Mouse (Mus musculus): ENCODE results near the gene Sez6l2. TPM values are rescaled to one million over a fixed set of nuclear protein-coding genes. Genes with fewer than 3 reads are reported as not detected.

The Sez6l2 gene
- polyA plus RNA-seq, 1 experiment from 2014 or later: 50.5 TPM

- Histone ChIP-seq H3K4me2 (no peak overlapping the region), H3K36me3 (replicated peaks) (peaks cover 13% of the 10 kb centered on the region; the same call in 1 of the 2 replicates), H3K9me3 (no peaks in the 10 kb centered on the region), H3K27ac (no peak overlapping the region), H3K9ac (no peak overlapping the region), H3K27me3 (replicated peaks) (no peaks in the 10 kb centered on the region), H3K4me3 (no peak overlapping the region), H3K4me1 (no peaks in the 10 kb centered on the region)
- WGBS: 55% methylated on average over 6 of the region's 6 CpGs
- no peak for ATAC-seq (replicated peaks)
Observed at GRCm38 (mm10) chr7:126941171-126941570, 9.2 kb upstream of the Sez6l2 start.

DNA sequence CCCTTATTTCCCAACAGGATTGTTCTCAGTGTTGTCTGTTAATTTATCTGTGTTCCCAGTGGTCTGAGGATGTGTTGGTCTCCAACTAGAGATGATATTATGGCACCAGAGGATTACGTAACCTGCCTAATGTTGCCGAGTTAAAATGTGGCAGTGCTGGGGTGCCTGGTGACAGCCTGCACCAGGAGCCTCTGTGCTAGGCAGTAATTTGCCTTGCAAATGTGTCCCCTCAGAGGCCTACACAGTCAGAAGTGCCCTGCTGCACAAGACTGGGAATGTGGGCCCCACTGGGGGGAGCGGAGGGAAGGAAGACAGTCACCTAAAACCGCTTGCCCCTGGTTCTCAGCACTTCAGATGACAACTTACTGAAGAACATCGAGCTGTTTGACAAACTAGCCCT lies 8.6 kb upstream of the Sez6l2 start:
- Histone ChIP-seq H3K9me3 (no peaks in the 10 kb centered on the region), H3K27me3 (replicated peaks) (no peaks in the 10 kb centered on the region), H3K4me2 (no peak overlapping the region), H3K36me3 (replicated peaks) (peaks cover 13% of the 10 kb centered on the region; the same call in 1 of the 2 replicates), H3K4me1 (peaks cover 3% of the 10 kb centered on the region; the same call in 1 of the 2 replicates), H3K4me3 (no peak overlapping the region), H3K27ac (no peak overlapping the region), H3K9ac (no peak overlapping the region)
- ATAC-seq (replicated peaks): no peak
- WGBS: 49% methylated on average over 5 of the region's 5 CpGs

GRCm38 (mm10) chr7:126946530-126946929 lies 3.8 kb upstream of the Sez6l2 start:
- Histone ChIP-seq H3K4me2 (no peak overlapping the region), H3K9me3 (no peaks in the 10 kb centered on the region), H3K4me3 (no peak overlapping the region), H3K27me3 (replicated peaks) (no peaks in the 10 kb centered on the region), H3K27ac (no peak overlapping the region), H3K36me3 (replicated peaks) (peaks cover 7% of the 10 kb centered on the region; the same call in 1 of the 2 replicates), H3K9ac (no peak overlapping the region), H3K4me1 (peaks cover 30% of the 10 kb centered on the region)
- ATAC-seq (replicated peaks): no peak
- WGBS: 31% methylated on average over 3 of the region's 3 CpGs

DNA sequence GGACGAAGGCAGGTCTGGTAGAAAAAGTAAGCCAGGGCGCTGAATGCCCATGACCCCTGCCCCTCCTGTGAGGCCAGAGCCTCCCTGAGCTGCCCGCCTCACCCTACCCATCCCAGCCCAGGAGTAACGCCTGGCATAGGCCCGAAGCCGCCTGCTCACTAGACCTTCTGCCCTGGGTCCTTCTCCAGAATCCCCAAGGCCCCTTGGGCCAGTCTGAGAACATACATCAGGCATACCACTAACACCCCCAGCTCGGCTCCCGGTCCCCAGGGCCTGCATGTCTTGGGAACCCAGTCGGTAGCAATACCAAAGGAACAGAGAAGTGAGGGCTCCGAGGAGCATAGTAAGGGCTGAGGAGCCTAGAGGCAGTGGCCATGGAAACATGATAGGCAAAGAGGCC lies 1.7 kb upstream of the Sez6l2 start:
- Histone ChIP-seq H3K4me1 (peaks cover 51% of the 10 kb centered on the region), H3K4me2 (peak overlapping the region; percentile 92), H3K36me3 (replicated peaks) (peaks cover 10% of the 10 kb centered on the region; the same call in 1 of the 2 replicates), H3K9ac (peak overlapping the region; percentile 75), H3K27ac (peak overlapping the region; percentile 89), H3K4me3 (peak overlapping the region; percentile 59), H3K27me3 (replicated peaks) (no peaks in the 10 kb centered on the region), H3K9me3 (no peaks in the 10 kb centered on the region)
- WGBS: 76% methylated on average over 10 of the region's 10 CpGs
- ATAC-seq (replicated peaks): no peak

DNA sequence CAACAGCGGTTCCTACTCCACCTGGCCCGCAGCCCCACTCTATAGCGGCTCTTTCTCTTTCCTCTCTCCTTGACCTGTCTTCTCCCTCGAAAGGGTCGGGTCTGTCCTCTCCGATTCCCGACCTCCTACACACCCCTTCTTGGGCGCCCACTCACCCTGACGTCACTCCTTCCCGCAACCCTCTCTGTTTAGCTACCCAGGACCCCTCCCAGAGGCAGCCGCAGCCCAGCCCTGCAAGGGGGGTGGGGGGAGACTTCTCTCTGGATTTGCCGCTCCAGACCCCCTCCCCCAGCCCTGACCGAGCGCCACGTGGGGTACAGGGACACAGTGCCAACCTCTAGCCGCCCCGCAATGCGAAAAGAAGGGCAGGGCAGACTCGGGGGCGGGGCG lies 965 bp upstream of the Sez6l2 start, which contains the start of gene Asphd1:
Asphd1 (minus strand) TSS at position 180 of the 390 bp plus-strand sequence.
- Histone ChIP-seq H3K9me3 (no peaks in the 10 kb centered on the region), H3K36me3 (replicated peaks) (peaks cover 12% of the 10 kb centered on the region; the same call in 1 of the 2 replicates), H3K4me3 (peak within 1 kb of the TSS; percentile 59), H3K9ac (peak within 1 kb of the TSS; percentile 75), H3K4me2 (peak within 1 kb of the TSS; percentile 92), H3K27me3 (replicated peaks) (no peaks in the 10 kb centered on the region), H3K27ac (peak within 1 kb of the TSS; percentile 89), H3K4me1 (peaks cover 53% of the 10 kb centered on the region)
- ATAC-seq (replicated peaks): peak; percentile 65
- under 1% methylated on average over 21 of the region's 21 CpGs for WGBS

DNA sequence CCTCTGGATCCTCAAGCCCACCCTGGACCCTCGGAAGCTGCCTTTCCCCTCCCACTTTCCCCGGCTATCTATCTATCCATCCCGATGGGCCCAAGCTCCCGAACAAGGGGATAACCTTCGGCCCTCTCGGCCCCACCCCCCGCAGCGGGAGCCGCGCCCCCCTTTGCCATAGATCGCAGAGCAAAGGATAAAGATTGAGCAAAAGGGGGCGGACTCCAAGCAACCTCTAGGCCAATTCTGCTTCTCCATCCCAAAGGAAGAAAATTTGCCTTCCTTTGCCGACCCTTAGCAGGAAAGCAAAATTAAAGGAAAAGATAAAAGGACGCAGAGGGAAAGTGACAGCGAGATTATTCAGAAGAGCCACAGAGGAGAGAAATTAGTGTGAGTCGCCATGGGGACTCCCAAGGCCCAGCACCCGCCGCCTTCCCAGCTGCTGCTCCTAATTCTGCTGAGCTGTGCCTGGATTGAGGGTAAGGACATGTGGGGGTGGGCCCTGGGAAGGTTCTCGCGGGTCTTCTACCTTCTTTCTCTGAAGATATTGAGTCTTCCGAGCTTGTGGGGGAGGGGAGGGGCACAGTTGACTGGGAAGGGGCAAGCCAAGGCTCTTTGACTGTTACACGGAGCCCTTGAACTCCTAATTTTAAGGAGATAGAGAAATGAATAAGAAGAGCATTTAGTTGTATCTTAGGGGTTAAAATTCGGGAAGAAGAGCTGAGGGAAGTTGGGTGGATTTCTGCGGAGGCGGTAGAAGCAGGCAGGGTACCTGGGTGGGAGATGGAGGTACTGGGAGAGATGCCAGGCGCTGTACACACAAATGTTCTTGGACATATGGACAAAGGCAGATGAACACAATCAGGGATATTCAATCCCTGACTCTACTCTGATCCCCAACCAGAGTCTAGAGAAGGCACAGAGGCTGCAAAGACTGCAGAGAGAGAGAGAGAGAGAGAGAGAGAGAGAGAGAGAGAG lies 568 bp downstream of the Sez6l2 start:
- H3K4me2 ChIP-seq: peak overlapping the region; percentile 92
- peak; percentile 25; the same call in 1 of the 2 replicates for ATAC-seq (replicated peaks)
- peak overlapping the region; percentile 75 for H3K9ac ChIP-seq
- WGBS: 3% methylated on average over 26 of the region's 26 CpGs
- peaks cover 5% of the 10 kb centered on the region; the same call in 1 of the 2 replicates for H3K36me3 ChIP-seq (replicated peaks)
- H3K4me1 ChIP-seq: peaks cover 53% of the 10 kb centered on the region
- H3K9me3 ChIP-seq: no peaks in the 10 kb centered on the region
- peak overlapping the region; percentile 59 for H3K4me3 ChIP-seq
- peak overlapping the region; percentile 89 for H3K27ac ChIP-seq
- H3K27me3 ChIP-seq (replicated peaks): no peaks in the 10 kb centered on the region

GRCm38 (mm10) chr7:126951741-126952140 lies 1.4 kb downstream of the Sez6l2 start:
- Histone ChIP-seq H3K4me1 (peaks cover 51% of the 10 kb centered on the region), H3K9ac (peak overlapping the region; percentile 75), H3K4me3 (peak overlapping the region; percentile 59), H3K36me3 (replicated peaks) (peaks cover 5% of the 10 kb centered on the region; the same call in 1 of the 2 replicates), H3K9me3 (no peaks in the 10 kb centered on the region), H3K27me3 (replicated peaks) (no peaks in the 10 kb centered on the region), H3K27ac (peak overlapping the region; percentile 25; the same call in 1 of the 2 replicates), H3K4me2 (peak overlapping the region; percentile 92)
- WGBS: 23% methylated on average over 4 of the region's 4 CpGs
- no peak for ATAC-seq (replicated peaks)

- peaks cover 42% of the 10 kb centered on the region for H3K4me1 ChIP-seq
Observed at GRCm38 (mm10) chr7:126952646-126953045, 2.3 kb downstream of the Sez6l2 start.

DNA sequence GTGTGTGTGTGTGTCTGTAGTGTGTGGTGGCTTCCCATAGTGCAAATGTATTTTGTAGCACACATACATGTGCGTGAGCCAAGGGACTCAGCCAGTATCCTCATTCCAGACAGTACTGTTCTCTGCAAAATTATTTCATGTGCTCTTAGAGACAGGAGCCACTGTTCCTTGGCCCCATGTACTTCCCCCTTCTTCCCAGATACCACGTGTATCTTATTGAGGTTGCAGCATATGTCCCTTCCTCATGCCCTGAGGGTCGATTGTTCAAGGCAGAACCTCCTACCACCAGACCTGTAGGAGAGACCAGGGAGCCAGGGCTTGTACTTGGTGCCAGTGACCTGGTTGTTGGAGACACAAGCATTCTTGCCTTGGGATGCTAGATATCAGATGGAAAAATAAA lies 4.8 kb downstream of the Sez6l2 start:
- 66% methylated on average over 3 of the region's 3 CpGs for WGBS
- Histone ChIP-seq H3K36me3 (replicated peaks) (peaks cover 24% of the 10 kb centered on the region), H3K4me1 (peaks cover 24% of the 10 kb centered on the region), H3K9me3 (no peaks in the 10 kb centered on the region), H3K9ac (no peak overlapping the region), H3K27me3 (replicated peaks) (no peaks in the 10 kb centered on the region), H3K4me3 (no peak overlapping the region), H3K4me2 (no peak overlapping the region), H3K27ac (no peak overlapping the region)
- ATAC-seq (replicated peaks): no peak

More at GRCm38 (mm10) chr7:126952646-126953045, 2.3 kb downstream of the Sez6l2 start:
- no peak for ATAC-seq (replicated peaks)
- peak overlapping the region; percentile 75; the same call in 1 of the 2 replicates for H3K9ac ChIP-seq
- H3K36me3 ChIP-seq (replicated peaks): peaks cover 5% of the 10 kb centered on the region
- peak overlapping the region; percentile 59 for H3K4me3 ChIP-seq
- 3% methylated on average over 7 of the region's 8 CpGs for WGBS
- no peaks in the 10 kb centered on the region for H3K9me3 ChIP-seq
- H3K27ac ChIP-seq: no peak overlapping the region
- peak overlapping the region; percentile 92 for H3K4me2 ChIP-seq
- H3K27me3 ChIP-seq (replicated peaks): no peaks in the 10 kb centered on the region

GRCm38 (mm10) chr7:126959780-126960179 lies 9.4 kb downstream of the Sez6l2 start:
- H3K27me3 ChIP-seq (replicated peaks): peaks cover 10% of the 10 kb centered on the region
- H3K36me3 ChIP-seq (replicated peaks): peaks cover 47% of the 10 kb centered on the region
- no peak overlapping the region for H3K4me3 ChIP-seq
- no peak overlapping the region for H3K9ac ChIP-seq
- 74% methylated on average over 9 of the region's 9 CpGs for WGBS
- no peaks in the 10 kb centered on the region for H3K4me1 ChIP-seq
- no peak overlapping the region for H3K4me2 ChIP-seq
- no peak overlapping the region for H3K27ac ChIP-seq
- no peaks in the 10 kb centered on the region for H3K9me3 ChIP-seq
- no peak for ATAC-seq (replicated peaks)

- Histone ChIP-seq H3K27ac (no peak overlapping the region), H3K4me1 (no peaks in the 10 kb centered on the region), H3K4me2 (no peak overlapping the region), H3K36me3 (replicated peaks) (peaks cover 50% of the 10 kb centered on the region), H3K9me3 (no peaks in the 10 kb centered on the region), H3K9ac (no peak overlapping the region), H3K4me3 (no peak overlapping the region), H3K27me3 (replicated peaks) (peaks cover 10% of the 10 kb centered on the region)
- 90% methylated on average over 5 of the region's 5 CpGs for WGBS
- ATAC-seq (replicated peaks): no peak
Observed at GRCm38 (mm10) chr7:126961095-126961494, 10.7 kb downstream of the Sez6l2 start.

DNA sequence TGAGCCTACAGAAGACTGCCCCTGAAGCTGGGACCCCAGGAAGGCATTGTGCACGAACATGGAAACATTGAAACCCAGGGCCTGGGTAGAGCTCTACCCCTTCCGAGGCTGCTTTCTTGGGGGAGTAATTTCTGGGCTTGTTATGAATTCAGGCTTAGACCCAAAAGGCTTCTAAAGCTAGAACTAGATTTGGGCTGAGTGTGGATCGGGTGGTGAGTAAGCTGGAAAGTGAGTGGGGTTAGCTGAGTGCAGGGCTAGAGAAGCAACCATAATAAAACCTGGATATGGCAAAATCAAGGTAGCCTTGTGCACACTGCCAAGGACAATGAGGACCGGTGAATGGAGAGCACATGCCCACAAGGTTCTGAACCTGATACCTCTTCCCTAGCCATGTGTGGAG lies 11.6 kb downstream of the Sez6l2 start:
- WGBS: 85% methylated on average over 4 of the region's 4 CpGs
- Histone ChIP-seq H3K36me3 (replicated peaks) (peaks cover 55% of the 10 kb centered on the region), H3K27me3 (replicated peaks) (peaks cover 10% of the 10 kb centered on the region), H3K9ac (no peak overlapping the region), H3K4me1 (no peaks in the 10 kb centered on the region), H3K9me3 (no peaks in the 10 kb centered on the region), H3K4me3 (no peak overlapping the region), H3K27ac (no peak overlapping the region), H3K4me2 (no peak overlapping the region)
- no peak for ATAC-seq (replicated peaks)
